Mouse (Mus musculus) limb, embryonic 10.5 days (tissue): ENCODE results near the gene Fam69a. TPM values are rescaled to one million over a fixed set of nuclear protein-coding genes. Genes with fewer than 3 reads are reported as not detected.
"Not testable (repeated sequence)": the region's sequence is repeated elsewhere in the genome, so short reads cannot be mapped to it uniquely, and the experiment has no call there.

Source experiments
- DNase-seq: peaks from one replicate; pipeline ENCODE4 v3.0.0-alpha.2; 2017; ENCODE audit warnings: low spot score
- H3K27ac ChIP-seq: fragments of 300-500 bp; sonication (generic); 2 replicates; pipeline ENCODE4 v1.5.1; 2016; ENCODE audit warnings: mild to moderate bottlenecking
- H3K27me3 ChIP-seq: fragments of 300-500 bp; sonication (generic); 2 replicates; pipeline ENCODE4 v1.6.1; 2016; ENCODE audit warnings: low read depth, mild to moderate bottlenecking; ENCODE audit not compliant: poor library complexity, severe bottlenecking
- H3K36me3 ChIP-seq: fragments of 300-500 bp; sonication (generic); 2 replicates; pipeline ENCODE4 v1.6.1; 2016; ENCODE audit warnings: mild to moderate bottlenecking, moderate library complexity
- H3K4me1 ChIP-seq: fragments of 300-500 bp; sonication (generic); 2 replicates; pipeline ENCODE4 v1.6.1; 2016
- H3K4me3 ChIP-seq: fragments of 300-500 bp; sonication (generic); 2 replicates; pipeline ENCODE4 v1.5.1; 2016; ENCODE audit warnings: mild to moderate bottlenecking, moderate library complexity
- H3K9me3 ChIP-seq: fragments of 300-500 bp; sonication (generic); replicated peaks from 2 replicates; pipeline ENCODE4 v1.6.1; 2016; ENCODE audit warnings: mild to moderate bottlenecking
- WGBS: fragments of 180-500 bp; shearing (Covaris S2); methylation state at CpG from one replicate; pipeline ENCODE4 v1.1.7; 2016; 5-methylcytosine and 5-hydroxymethylcytosine counted together
- polyA plus RNA-seq: library from polyadenylated mRNA; unstranded; fragments of >200 nt; fragmentation: Nextera tagmentation; extraction: Ambion mirVana; gene quantifications from 2 replicates; pipeline ENCODE4 v1.2.1, GENCODE M21; 2016

Gene Fam69a
- polyA plus RNA-seq, 1 experiment from 2014 or later = 15.8 TPM

GRCm38 (mm10) chr5:107959624-107960300 is 27.1 kb downstream of the Fam69a start:
- DNase-seq = no peak
- 90% methylated on average over 8 of the region's 8 CpGs for WGBS
- no peaks in the 10 kb centered on the region for H3K36me3 ChIP-seq

DNA sequence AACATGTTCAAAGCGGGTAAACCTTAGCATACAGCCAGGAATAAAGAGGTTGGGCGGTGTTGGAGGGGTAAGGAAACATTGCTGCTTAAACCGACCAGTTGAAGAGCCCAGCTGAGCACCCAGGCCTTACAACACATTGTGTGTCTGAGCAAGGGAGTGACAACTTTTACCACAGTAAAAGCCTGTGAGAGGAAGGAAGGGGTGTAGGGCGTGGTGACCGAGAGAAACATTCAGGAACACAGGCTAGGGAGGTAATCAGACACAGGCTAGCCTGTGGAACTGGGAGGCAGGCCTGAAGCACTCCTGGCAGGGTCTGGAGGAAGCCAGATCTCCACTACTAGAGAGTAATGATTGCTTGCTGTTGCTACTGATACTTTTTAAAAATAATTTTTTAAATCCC is 36.2 kb downstream of the Fam69a start:
- no peaks in the 10 kb centered on the region for H3K27me3 ChIP-seq
- H3K9me3 ChIP-seq = no peaks in the 10 kb centered on the region
- H3K27ac ChIP-seq = no peak overlapping the region
- H3K4me1 ChIP-seq = no peaks in the 10 kb centered on the region
- no peak overlapping the region for H3K4me3 ChIP-seq
- 84% methylated on average over 5 of the region's 5 CpGs for WGBS
- no peaks in the 10 kb centered on the region for H3K36me3 ChIP-seq
- no peak for DNase-seq

More at GRCm38 (mm10) chr5:107959624-107960300, 27.1 kb downstream of the Fam69a start:
- Histone ChIP-seq H3K4me3 (no peak overlapping the region), H3K27ac (no peak overlapping the region), H3K27me3 (no peaks in the 10 kb centered on the region), H3K4me1 (no peaks in the 10 kb centered on the region), H3K9me3 (no peaks in the 10 kb centered on the region)

DNA sequence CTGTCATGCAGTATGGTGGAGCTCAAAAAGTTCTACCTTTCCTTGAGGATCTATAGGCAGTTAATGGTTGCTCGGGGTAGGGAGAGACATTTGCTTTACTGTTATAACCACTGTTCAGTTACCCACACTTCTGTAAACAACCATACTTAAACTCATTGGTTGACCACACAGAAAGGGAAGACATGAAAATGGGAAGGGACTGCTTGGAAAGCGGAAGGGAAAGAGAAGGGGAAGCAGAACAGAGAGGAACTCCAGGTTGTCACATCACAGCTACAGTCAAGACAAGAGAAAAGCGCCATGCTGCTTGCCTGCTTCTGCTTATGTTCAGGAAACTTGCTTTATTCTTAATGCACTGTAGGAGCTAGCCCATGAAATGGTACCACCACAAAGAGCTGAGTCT is 37.3 kb downstream of the Fam69a start:
- Histone ChIP-seq H3K36me3 (no peaks in the 10 kb centered on the region), H3K4me1 (no peaks in the 10 kb centered on the region), H3K9me3 (no peaks in the 10 kb centered on the region), H3K4me3 (no peak overlapping the region), H3K27ac (no peak overlapping the region), H3K27me3 (no peaks in the 10 kb centered on the region)
- WGBS = 83% methylated on average over 3 of the region's 3 CpGs
- no peak for DNase-seq

- no peaks in the 10 kb centered on the region for H3K27me3 ChIP-seq
- no peak for DNase-seq
- no peaks in the 10 kb centered on the region for H3K36me3 ChIP-seq
- no peak overlapping the region for H3K4me3 ChIP-seq
- no peaks in the 10 kb centered on the region for H3K4me1 ChIP-seq
- WGBS = 89% methylated on average over 1 of the region's 1 CpGs
- no peaks in the 10 kb centered on the region for H3K9me3 ChIP-seq
- no peak overlapping the region for H3K27ac ChIP-seq
Observed at GRCm38 (mm10) chr5:107948899-107949298, 38.0 kb downstream of the Fam69a start.

DNA sequence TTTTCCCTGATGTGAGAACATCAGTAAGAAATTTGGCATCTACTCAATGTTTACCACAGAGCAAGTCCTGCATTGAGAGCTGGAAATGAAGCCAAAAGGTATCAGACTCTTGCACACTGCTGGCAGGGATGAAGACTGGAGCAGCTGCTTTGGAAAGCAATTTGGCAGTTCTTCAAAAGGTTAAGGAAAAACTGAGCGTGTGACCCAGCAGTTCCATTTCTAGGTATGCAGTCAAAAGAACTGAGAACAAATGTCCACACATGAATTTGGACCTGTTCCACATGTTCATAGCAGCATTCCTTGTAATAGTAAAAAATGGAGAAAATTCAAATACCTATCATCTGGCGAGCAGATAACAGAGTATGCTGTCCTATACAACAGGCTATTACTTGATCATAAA is 39.3 kb downstream of the Fam69a start:
- H3K27me3 ChIP-seq = no peaks in the 10 kb centered on the region
- 83% methylated on average over 2 of the region's 2 CpGs for WGBS
- DNase-seq = no peak
- no peaks in the 10 kb centered on the region for H3K4me1 ChIP-seq
- H3K4me3 ChIP-seq = no peak overlapping the region
- H3K9me3 ChIP-seq = no peaks in the 10 kb centered on the region
- no peaks in the 10 kb centered on the region for H3K36me3 ChIP-seq
- H3K27ac ChIP-seq = no peak overlapping the region

- Histone ChIP-seq H3K4me1 (no peaks in the 10 kb centered on the region), H3K27me3 (no peaks in the 10 kb centered on the region), H3K36me3 (no peaks in the 10 kb centered on the region), H3K27ac (no peak overlapping the region), H3K9me3 (no peaks in the 10 kb centered on the region), H3K4me3 (no peak overlapping the region)
- no peak for DNase-seq
- WGBS = 94% methylated on average over 1 of the region's 1 CpGs
Observed at GRCm38 (mm10) chr5:107946475-107946874, 40.4 kb downstream of the Fam69a start.

GRCm38 (mm10) chr5:107943526-107943925 is 43.4 kb downstream of the Fam69a start:
- Histone ChIP-seq H3K4me3 (no peak overlapping the region), H3K27ac (no peak overlapping the region), H3K4me1 (no peaks in the 10 kb centered on the region), H3K27me3 (no peaks in the 10 kb centered on the region), H3K9me3 (no peaks in the 10 kb centered on the region), H3K36me3 (no peaks in the 10 kb centered on the region)
- 88% methylated on average over 6 of the region's 6 CpGs for WGBS
- no peak for DNase-seq

DNA sequence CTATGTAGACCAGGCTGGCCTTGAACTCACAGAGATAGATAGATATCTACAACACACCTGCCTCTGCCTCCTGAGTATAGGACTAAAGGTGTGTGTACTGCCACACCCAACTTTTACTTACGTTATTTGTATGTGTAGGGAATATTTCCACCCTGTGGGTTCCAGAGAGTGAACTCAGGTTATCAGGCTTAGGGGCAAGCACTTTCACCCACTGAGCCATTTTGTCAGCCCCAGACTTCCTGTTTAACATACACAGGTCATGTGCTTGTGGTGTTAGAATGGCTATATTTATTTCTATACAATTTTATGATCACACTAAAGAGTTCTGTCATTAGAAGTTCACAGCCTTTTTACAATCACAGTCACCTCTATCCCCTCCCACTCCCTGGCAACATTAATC is 43.9 kb downstream of the Fam69a start:
- no peaks in the 10 kb centered on the region for H3K36me3 ChIP-seq
- WGBS = 94% methylated on average over 1 of the region's 1 CpGs
- H3K27ac ChIP-seq = no peak overlapping the region
- no peaks in the 10 kb centered on the region for H3K9me3 ChIP-seq
- no peak overlapping the region for H3K4me3 ChIP-seq
- DNase-seq = no peak
- H3K4me1 ChIP-seq = no peaks in the 10 kb centered on the region
- no peaks in the 10 kb centered on the region for H3K27me3 ChIP-seq

DNA sequence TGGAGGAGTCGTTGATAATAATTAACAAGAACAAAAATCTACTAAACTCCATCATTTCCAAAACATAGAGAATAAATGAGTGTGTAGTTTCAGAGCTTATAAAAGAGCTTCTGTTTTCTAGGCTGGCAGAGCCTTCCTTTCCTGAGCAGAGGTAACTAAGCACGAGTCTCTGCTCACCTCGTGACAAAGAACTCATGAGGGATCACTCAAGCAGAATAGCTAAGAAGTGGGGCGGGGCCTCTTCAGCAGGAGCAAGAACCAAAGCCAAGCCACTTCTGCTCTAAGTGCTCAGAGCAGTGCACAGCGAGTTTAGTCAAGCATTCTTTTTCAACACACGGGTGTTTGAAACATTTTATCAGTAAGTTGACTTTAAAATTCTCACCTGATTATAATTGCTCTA is 45.7 kb downstream of the Fam69a start:
- DNase-seq = no peak
- Histone ChIP-seq H3K4me3 (no peak overlapping the region), H3K27me3 (no peaks in the 10 kb centered on the region), H3K27ac (no peak overlapping the region), H3K36me3 (no peaks in the 10 kb centered on the region), H3K4me1 (no peaks in the 10 kb centered on the region), H3K9me3 (no peaks in the 10 kb centered on the region)
- WGBS = 71% methylated on average over 6 of the region's 6 CpGs

GRCm38 (mm10) chr5:107939701-107940100 is 47.2 kb downstream of the Fam69a start:
- no peak for DNase-seq
- Histone ChIP-seq H3K27ac (no peak overlapping the region), H3K4me3 (no peak overlapping the region), H3K4me1 (no peaks in the 10 kb centered on the region), H3K27me3 (no peaks in the 10 kb centered on the region), H3K9me3 (no peaks in the 10 kb centered on the region), H3K36me3 (no peaks in the 10 kb centered on the region)
- 79% methylated on average over 3 of the region's 3 CpGs for WGBS

GRCm38 (mm10) chr5:107938886-107939285 is 48.0 kb downstream of the Fam69a start:
- Histone ChIP-seq H3K4me1 (no peaks in the 10 kb centered on the region), H3K4me3 (no peak overlapping the region), H3K36me3 (no peaks in the 10 kb centered on the region), H3K9me3 (no peaks in the 10 kb centered on the region), H3K27ac (no peak overlapping the region), H3K27me3 (no peaks in the 10 kb centered on the region)
- no peak for DNase-seq
- WGBS = 94% methylated on average over 2 of the region's 2 CpGs

DNA sequence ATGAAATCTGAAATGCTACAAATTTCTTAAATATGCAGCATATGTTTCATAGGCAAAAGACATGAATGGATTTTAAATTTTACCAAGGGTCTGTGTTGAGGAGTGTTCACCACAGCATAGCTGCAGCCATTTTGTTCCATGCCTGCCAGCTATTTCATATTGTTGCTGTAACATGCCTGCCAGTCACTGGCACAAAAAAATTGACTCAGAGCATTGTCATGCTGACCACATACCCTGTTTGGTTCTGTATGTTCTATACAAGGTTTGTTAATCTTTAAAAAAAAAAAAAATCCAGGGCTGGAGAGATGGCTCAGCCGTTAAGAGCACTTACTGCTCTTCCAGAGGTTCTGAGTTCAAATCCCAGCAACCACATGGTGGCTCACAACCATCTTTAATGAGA is 48.4 kb downstream of the Fam69a start:
- H3K27me3 ChIP-seq, DNase-seq, H3K36me3 ChIP-seq, H3K4me1 ChIP-seq, H3K4me3 ChIP-seq, H3K27ac ChIP-seq, H3K9me3 ChIP-seq: not testable (repeated sequence)
- 85% methylated on average over 1 of the region's 1 CpGs for WGBS

- no peaks in the 10 kb centered on the region for H3K9me3 ChIP-seq
- 88% methylated on average over 10 of the region's 10 CpGs for WGBS
- H3K27ac ChIP-seq = no peak overlapping the region
Observed at GRCm38 (mm10) chr5:107936625-107937389, 50.1 kb downstream of the Fam69a start.

More at GRCm38 (mm10) chr5:107936625-107937389, 50.1 kb downstream of the Fam69a start:
- no peak overlapping the region for H3K4me3 ChIP-seq
- no peak for DNase-seq
- H3K27me3 ChIP-seq = no peaks in the 10 kb centered on the region
- H3K36me3 ChIP-seq = no peaks in the 10 kb centered on the region
- 0 out of 2 replicates have a peak, but pooled peaks cover 4% of the 10 kb centered on the region for H3K4me1 ChIP-seq
